Mouse (Mus musculus) MEL (cell line): ENCODE measurements around the gene Fer. TPM values are rescaled to one million over a fixed set of nuclear protein-coding genes. Genes with fewer than 3 reads are reported as not detected.

Experiments used
- DNase-seq: peaks from one replicate; pipeline ENCODE4 v3.0.0; 2011; ENCODE audit warnings: low read depth, low spot score
- H3K27ac ChIP-seq: 2 replicates; pipeline ENCODE4 v1.5.1; 2012; ENCODE audit warnings: low read depth, mild to moderate bottlenecking, control low read depth, low read length, moderate library complexity; ENCODE audit not compliant: control insufficient read depth
- H3K27me3 ChIP-seq, 2 experiments: fragments of 150-350 bp in 1 of 2; sonication (generic) in 1 of 2; 2 replicates each; pipeline ENCODE4 v1.6.1; 2012; ENCODE audit warnings: low read length in 2 of 2, mild to moderate bottlenecking in 2 of 2, improper control_type of control experiment in 1 of 2, moderate library complexity in 1 of 2; ENCODE audit not compliant: insufficient read depth in 2 of 2, control insufficient read depth in 1 of 2
- H3K36me3 ChIP-seq, 2 experiments: 2 replicates each; pipeline ENCODE4 v1.6.1; 2012 to 2014; ENCODE audit warnings: low read length in 2 of 2, improper control_type of control experiment in 1 of 2, inconsistent platforms in 1 of 2, mild to moderate bottlenecking in 1 of 2; ENCODE audit not compliant: insufficient read depth in 2 of 2, control insufficient read depth in 1 of 2
- H3K4me1 ChIP-seq, 2 experiments: fragments of 150-350 bp in 1 of 2; sonication (generic) in 1 of 2; 2 replicates each; pipeline ENCODE4 v1.6.1; 2012; ENCODE audit warnings: low read length in 2 of 2, improper control_type of control experiment in 1 of 2, mild to moderate bottlenecking in 1 of 2; ENCODE audit not compliant: insufficient read depth in 2 of 2, control insufficient read depth in 1 of 2
- H3K4me3 ChIP-seq, 2 experiments: fragments of 150-350 bp in 1 of 2; sonication (generic) in 1 of 2; 2 replicates each; pipeline ENCODE4 v1.5.1; 2012; ENCODE audit warnings: low read depth in 2 of 2, low read length in 2 of 2, mild to moderate bottlenecking in 2 of 2, moderate library complexity in 2 of 2, control low read depth in 1 of 2, improper control_type of control experiment in 1 of 2; ENCODE audit not compliant: control insufficient read depth in 1 of 2, insufficient read depth in 1 of 2
- H3K79me2 ChIP-seq: 2 replicates; pipeline ENCODE4 v1.6.1; 2012; ENCODE audit warnings: mild to moderate bottlenecking, low read length, moderate library complexity; ENCODE audit not compliant: control insufficient read depth, poor library complexity, insufficient read depth
- H3K9ac ChIP-seq: 2 replicates; pipeline ENCODE4 v1.6.1; 2012; ENCODE audit warnings: low read depth, mild to moderate bottlenecking, control low read depth, low read length, moderate library complexity; ENCODE audit not compliant: control insufficient read depth, poor library complexity, severe bottlenecking
- H3K9me3 ChIP-seq: fragments of 150-350 bp; sonication (generic); replicated peaks from 2 replicates; pipeline ENCODE4 v1.6.1; 2012; ENCODE audit warnings: mild to moderate bottlenecking, low read length, improper control_type of control experiment, moderate library complexity; ENCODE audit not compliant: insufficient read depth
- CTCF ChIP-seq, 3 experiments: IDR thresholded peaks in 2 of 3; conservative IDR thresholded peaks in 1 of 3; 2 replicates each; pipeline ENCODE4 v1.5.1; 2011 to 2012; ENCODE audit warnings: low read length in 3 of 3, low read depth in 2 of 3, mild to moderate bottlenecking in 2 of 3, improper control_type of control experiment in 1 of 3, inconsistent platforms in 1 of 3, mixed read lengths in 1 of 3, moderate library complexity in 1 of 3; ENCODE audit not compliant: control insufficient read depth in 1 of 3, insufficient read depth in 1 of 3, poor library complexity in 1 of 3, severe bottlenecking in 1 of 3
- ELF1 ChIP-seq: IDR thresholded peaks from 2 replicates; pipeline ENCODE4 v1.6.1; 2014; ENCODE audit warnings: low read depth, mild to moderate bottlenecking, inconsistent platforms, low read length, improper control_type of control experiment, moderate library complexity
- EP300 ChIP-seq, 2 experiments: IDR thresholded peaks; 2 replicates each; pipeline ENCODE4 v1.6.1; 2011; ENCODE audit warnings: improper control_type of control experiment in 2 of 2, low read length in 2 of 2, low read depth in 1 of 2, mild to moderate bottlenecking in 1 of 2
- ETS1 ChIP-seq: IDR thresholded peaks from 2 replicates; pipeline ENCODE4 v1.6.1; 2012; ENCODE audit warnings: low read depth, mild to moderate bottlenecking, inconsistent platforms, low read length, improper control_type of control experiment, moderate library complexity
- GATA1 ChIP-seq: IDR thresholded peaks from 2 replicates; pipeline ENCODE4 v1.6.1; 2011; ENCODE audit warnings: low read depth, low read length, improper control_type of control experiment
- HCFC1 ChIP-seq: IDR thresholded peaks from 2 replicates; pipeline ENCODE4 v1.6.1; 2012; ENCODE audit warnings: low read depth, mild to moderate bottlenecking, inconsistent platforms, low read length, improper control_type of control experiment, moderate library complexity
- MEF2A ChIP-seq: IDR thresholded peaks from 2 replicates; pipeline ENCODE4 v1.6.1; 2014; ENCODE audit warnings: low read depth, mild to moderate bottlenecking, inconsistent platforms, low read length, improper control_type of control experiment; ENCODE audit not compliant: poor library complexity, insufficient replicate concordance, severe bottlenecking; ENCODE audit errors: extremely low read depth
- POLR2A ChIP-seq, 2 experiments: IDR thresholded peaks; 2 replicates each; pipeline ENCODE4 v1.6.1; 2011 to 2012; ENCODE audit warnings: low read length in 2 of 2, mild to moderate bottlenecking in 2 of 2, control low read depth in 1 of 2, improper control_type of control experiment in 1 of 2, low read depth in 1 of 2, moderate library complexity in 1 of 2; ENCODE audit not compliant: control insufficient read depth in 1 of 2, insufficient read depth in 1 of 2, poor library complexity in 1 of 2
- RAD21 ChIP-seq: IDR thresholded peaks from 2 replicates; pipeline ENCODE4 v1.6.1; 2011; ENCODE audit warnings: mild to moderate bottlenecking, low read depth, low read length, improper control_type of control experiment
- SIN3A ChIP-seq: IDR thresholded peaks from 2 replicates; pipeline ENCODE4 v1.6.1; 2012; ENCODE audit warnings: low read length, improper control_type of control experiment, inconsistent platforms
- SMC3 ChIP-seq: IDR thresholded peaks from 2 replicates; pipeline ENCODE4 v1.6.1; 2011; ENCODE audit warnings: low read depth, low read length, improper control_type of control experiment
- TAL1 ChIP-seq: IDR thresholded peaks from 2 replicates; pipeline ENCODE4 v1.6.1; 2012; ENCODE audit warnings: mild to moderate bottlenecking, inconsistent platforms, low read length, moderate library complexity, mixed read lengths
- UBTF ChIP-seq: IDR thresholded peaks from 2 replicates; pipeline ENCODE4 v1.6.1; 2012; ENCODE audit warnings: low read depth, mild to moderate bottlenecking, inconsistent platforms, low read length, improper control_type of control experiment, moderate library complexity, borderline replicate concordance; ENCODE audit not compliant: insufficient read depth
- ZC3H11A ChIP-seq: IDR thresholded peaks from 2 replicates; pipeline ENCODE4 v1.6.1; 2012; ENCODE audit warnings: low read depth, mild to moderate bottlenecking, inconsistent platforms, low read length, improper control_type of control experiment
- ZMIZ1 ChIP-seq: IDR thresholded peaks from 2 replicates; pipeline ENCODE4 v1.6.1; 2012; ENCODE audit warnings: low read depth, mild to moderate bottlenecking, inconsistent platforms, low read length, improper control_type of control experiment, moderate library complexity
- polyA plus RNA-seq, 2 experiments: library from polyadenylated mRNA; stranded (reverse) in 1 of 2; unstranded in 1 of 2; fragments of >175 nt in 1 of 2; fragments of >200 nt in 1 of 2; gene quantifications; 2 replicates each; pipeline versions ENCODE4 v1.2.1 to v1.2.4; 2012; ENCODE audit warnings: low replicate concordance in 2 of 2, low read depth in 1 of 2; ENCODE audit not compliant: insufficient read length in 2 of 2, insufficient read depth in 1 of 2, missing spikeins in 1 of 2
- total RNA-seq: library from RNA; depleted of rRNA; stranded (reverse); fragments of 300-350 nt; gene quantifications from 2 replicates; pipeline ENCODE4 v1.2.3, GENCODE M21; 2012

Fer gene
- total and polyA plus RNA-seq, 3 experiments, result 8.5 to 11.2 TPM; not detected in 1

DNA sequence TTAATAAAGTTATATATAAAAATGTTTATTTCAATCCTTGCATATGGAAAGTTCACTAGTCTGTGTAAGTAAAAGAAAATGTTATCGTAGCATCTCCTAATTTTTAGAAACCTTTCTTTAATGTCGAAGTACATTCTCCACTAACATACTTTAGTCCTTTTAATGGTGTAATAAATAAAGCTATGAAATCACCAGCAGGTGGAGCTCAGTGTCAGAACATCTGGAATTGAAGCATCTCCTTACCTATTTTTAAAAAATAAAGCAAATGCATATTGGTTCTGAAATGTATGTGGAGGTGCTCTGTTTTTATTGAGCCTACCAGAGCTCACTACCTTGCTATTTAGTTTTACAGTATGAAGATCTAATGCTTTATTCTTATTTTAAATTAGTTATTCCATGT, 88.6 kb downstream of the Fer start:
- Histone ChIP-seq H3K4me1 (no peaks in the 10 kb centered on the region), H3K9ac (no peak overlapping the region), H3K4me3 (no peak overlapping the region), H3K27me3 (no peaks in the 10 kb centered on the region), H3K36me3 (no peaks in the 10 kb centered on the region), H3K9me3 (no peaks in the 10 kb centered on the region), H3K27ac (no peak overlapping the region), H3K79me2 (no peaks in the 10 kb centered on the region)
- TF ChIP-seq RAD21, result peak; percentile 87
- TF ChIP-seq CTCF (IDR thresholded peaks at IDR 0.05 in 2 of 3, conservative IDR thresholded peaks at IDR 0.05 in 1 of 3; ENCODE audit: control insufficient read depth in 1 of 3, insufficient read depth in 1 of 3, low read depth in 2 of 3, low read length in 3 of 3, poor library complexity in 1 of 3, severe bottlenecking in 1 of 3), result peak in 2 of 3 experiments; percentile 3 to 69; a peak in 3 of 6 replicates
- TF ChIP-seq SMC3, result peak; percentile 84
- TF ChIP-seq ZC3H11A, result peak; percentile 75
- no peak for TF ChIP-seq ELF1
- TF ChIP-seq GATA1, result no peak
- peak; percentile 51 for DNase-seq

DNA sequence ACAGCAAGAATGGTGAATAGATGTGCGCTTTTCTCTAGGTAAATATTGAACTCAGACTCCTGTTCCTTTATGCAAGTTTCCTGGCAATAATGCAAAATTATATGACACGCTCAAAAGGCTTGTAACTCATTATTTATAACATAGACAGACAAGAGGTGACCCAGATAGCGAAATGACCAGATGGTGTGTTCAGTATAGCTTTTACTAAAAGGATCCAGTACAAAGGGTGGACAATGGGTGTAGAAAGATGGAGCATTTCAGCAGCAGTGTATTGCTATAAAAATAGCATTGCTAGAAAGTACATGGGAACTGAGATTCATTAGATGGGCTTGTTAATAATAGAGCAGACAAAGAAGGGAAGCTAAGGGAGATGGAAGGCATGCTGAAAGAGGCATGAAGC, 104.2 kb downstream of the Fer start:
- no peak for TF ChIP-seq UBTF
- no peak for TF ChIP-seq ETS1
- TF ChIP-seq EP300 (IDR thresholded peaks at IDR 0.05; ENCODE audit: low read depth in 1 of 2, low read length in 2 of 2), result no peak
- no peak for TF ChIP-seq ZMIZ1
- no peak for TF ChIP-seq CTCF (IDR thresholded peaks at IDR 0.05 in 2 of 3, conservative IDR thresholded peaks at IDR 0.05 in 1 of 3; ENCODE audit: control insufficient read depth in 1 of 3, insufficient read depth in 1 of 3, low read depth in 2 of 3, low read length in 3 of 3, poor library complexity in 1 of 3, severe bottlenecking in 1 of 3)
- TF ChIP-seq HCFC1, result no peak
- no peak for DNase-seq
- H3K27me3 ChIP-seq, result no peaks in the 10 kb centered on the region

DNA sequence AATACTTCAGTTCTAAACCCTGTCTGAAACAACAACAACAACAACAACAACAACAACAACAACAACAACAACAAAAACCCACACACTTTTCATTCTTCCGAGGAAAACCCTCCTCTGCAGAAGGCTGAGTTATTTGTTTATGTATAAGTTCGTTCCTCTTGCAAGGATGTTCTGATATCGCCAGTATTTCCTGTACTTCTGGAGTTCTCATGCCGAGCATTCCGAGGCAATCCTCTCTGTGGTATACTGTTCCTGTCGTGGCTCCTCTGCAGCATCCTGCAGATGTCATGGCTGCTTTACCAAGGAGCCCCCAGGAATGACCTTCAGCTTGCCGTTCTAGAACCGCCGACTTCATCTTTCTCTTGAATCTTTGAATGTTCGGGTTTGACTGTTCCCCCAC, 106.6 kb downstream of the Fer start:
- no peaks in the 10 kb centered on the region for H3K79me2 ChIP-seq
- H3K4me1 ChIP-seq, result peaks cover 5 to 9% of the 10 kb centered on the region in 2 experiments
- DNase-seq, result no peak
- TF ChIP-seq POLR2A (IDR thresholded peaks at IDR 0.05; ENCODE audit: control insufficient read depth in 1 of 2, insufficient read depth in 1 of 2, low read depth in 1 of 2, low read length in 2 of 2, poor library complexity in 1 of 2), result no peak
- no peak for TF ChIP-seq ELF1
- TF ChIP-seq EP300 (IDR thresholded peaks at IDR 0.05; ENCODE audit: low read depth in 1 of 2, low read length in 2 of 2), result no peak
- no peak for TF ChIP-seq SMC3
- no peak for TF ChIP-seq TAL1
- TF ChIP-seq ETS1, result no peak
- no peak for TF ChIP-seq MEF2A
- TF ChIP-seq SIN3A, result no peak
- H3K9me3 ChIP-seq, result no peaks in the 10 kb centered on the region
- no peak overlapping the region for H3K9ac ChIP-seq
- no peak overlapping the region for H3K4me3 ChIP-seq
- H3K27ac ChIP-seq, result no peak overlapping the region
- no peaks in the 10 kb centered on the region for H3K27me3 ChIP-seq
- peaks cover 0 to 10% of the 10 kb centered on the region in 2 experiments; a peak in 2 of 4 replicates for H3K36me3 ChIP-seq

More for the DNA sequence above, 104.2 kb downstream of the Fer start:
- Histone ChIP-seq H3K27ac (no peak overlapping the region), H3K36me3 (0 out of 4 replicates have a peak, but pooled peaks cover 0 to 2% of the 10 kb centered on the region in 2 experiments), H3K9me3 (no peaks in the 10 kb centered on the region), H3K79me2 (no peaks in the 10 kb centered on the region), H3K4me1 (peaks cover 0 to 3% of the 10 kb centered on the region in 2 experiments; a peak in 1 of 4 replicates), H3K9ac (no peak overlapping the region), H3K4me3 (no peak overlapping the region)
